ENCODE assay signal across 7 mouse cellular contexts in genomic region chr8:54076301-54076700, GRCm38 (mm10). TPM values are rescaled to one million over a fixed set of nuclear protein-coding genes. Genes with fewer than 3 reads are reported as not detected.
DNase-seq lines count a peak whose midpoint lies in the region; ATAC-seq and TF ChIP-seq lines count a peak whose summit lies in the region.

No protein-coding gene starts in this region.

- H3K36me3 ChIP-seq in C2C12 (ENCODE audit: control insufficient read depth, insufficient read depth) = no peaks in the 10 kb centered on the region
- no peaks in the 10 kb centered on the region for H3K36me3 ChIP-seq in ES-Bruce4 (ENCODE audit: control insufficient read depth, insufficient read depth, low read length, poor library complexity, severe bottlenecking)
- H3K36me3 ChIP-seq in hindbrain, embryonic 10.5 days = no peaks in the 10 kb centered on the region
- H3K36me3 ChIP-seq in liver, embryonic 15.5 days (replicated peaks) = no peaks in the 10 kb centered on the region

- no peak for TF ChIP-seq POLR2A in ES-Bruce4 (IDR thresholded peaks at IDR 0.05; ENCODE audit: insufficient read depth, low read length)

- H3K4me1 ChIP-seq in ES-Bruce4 (ENCODE audit: control insufficient read depth, insufficient read depth, low read length) = peaks cover 4% of the 10 kb centered on the region
- H3K4me1 ChIP-seq in hindbrain, embryonic 10.5 days (replicated peaks) = peaks cover 14% of the 10 kb centered on the region
- H3K4me1 ChIP-seq in liver, embryonic 15.5 days (replicated peaks) = no peaks in the 10 kb centered on the region

- TF ChIP-seq CTCF in C2C12 (IDR thresholded peaks at IDR 0.05; ENCODE audit: control insufficient read depth, insufficient read depth, insufficient read length) = no peak
- TF ChIP-seq CTCF in ES-Bruce4 (IDR thresholded peaks at IDR 0.05; ENCODE audit: low read depth, low read length) = no peak

- H3K27me3 ChIP-seq in C2C12 (ENCODE audit: control insufficient read depth, insufficient read depth, insufficient read length) = no peaks in the 10 kb centered on the region
- H3K27me3 ChIP-seq in ES-Bruce4 (ENCODE audit: control insufficient read depth, insufficient read depth, low read length, poor library complexity, severe bottlenecking) = no peaks in the 10 kb centered on the region; the same call in 1 of the 2 replicates
- H3K27me3 ChIP-seq in hindbrain, embryonic 10.5 days (ENCODE audit: insufficient read depth, poor library complexity, severe bottlenecking) = peaks cover 23% of the 10 kb centered on the region; the same call in 1 of the 2 replicates
- peaks cover 31% of the 10 kb centered on the region for H3K27me3 ChIP-seq in liver, embryonic 15.5 days

- H3K4me3 ChIP-seq in C2C12 (ENCODE audit: insufficient read depth, poor library complexity, severe bottlenecking) = peak overlapping the region; percentile 67
- no peak overlapping the region for H3K4me3 ChIP-seq in ES-Bruce4 (ENCODE audit: low read depth, low read length)
- peak overlapping the region; percentile 76 for H3K4me3 ChIP-seq in hindbrain, embryonic 10.5 days
- peak overlapping the region; percentile 59 for H3K4me3 ChIP-seq in liver, embryonic 15.5 days (replicated peaks)

- WGBS in hindbrain, embryonic 10.5 days = 47% methylated on average over 1 of the region's 1 CpGs
- 50% methylated on average over 1 of the region's 1 CpGs for WGBS in liver, embryonic 15.5 days (ENCODE audit: insufficient replicate concordance)

- no peak overlapping the region for H3ac ChIP-seq in C2C12 (ENCODE audit: control insufficient read depth, insufficient read length, low read depth)

- H3K79me3 ChIP-seq in C2C12 (ENCODE audit: low read depth) = peaks cover 31% of the 10 kb centered on the region

- H3K27ac ChIP-seq in ES-Bruce4 (ENCODE audit: insufficient read depth, low read length) = peak overlapping the region; percentile 89
- no peak overlapping the region for H3K27ac ChIP-seq in hindbrain, embryonic 10.5 days
- no peak overlapping the region for H3K27ac ChIP-seq in liver, embryonic 15.5 days (replicated peaks)

- peak overlapping the region; percentile 59 for H3K4me2 ChIP-seq in liver, embryonic 15.5 days

- no peak for ATAC-seq in liver, embryonic 15.5 days (ENCODE audit: insufficient read depth)

- no peak for DNase-seq in hindbrain, embryonic 10.5 days (ENCODE audit: low spot score)
- no peak for DNase-seq in adrenal gland, postnatal 14 days
- DNase-seq in right cerebral cortex, postnatal 14 days = no peak
- no peak for DNase-seq in cerebellum, adult 18-20 months

- H3K9me3 ChIP-seq in ES-Bruce4 (replicated peaks; ENCODE audit: control insufficient read depth, insufficient read depth, low read length, poor library complexity, severe bottlenecking) = no peaks in the 10 kb centered on the region
- no peaks in the 10 kb centered on the region for H3K9me3 ChIP-seq in hindbrain, embryonic 10.5 days
- H3K9me3 ChIP-seq in liver, embryonic 15.5 days (replicated peaks) = no peaks in the 10 kb centered on the region

- no peak overlapping the region for H3K9ac ChIP-seq in ES-Bruce4 (ENCODE audit: low read depth, poor library complexity, severe bottlenecking)
- H3K9ac ChIP-seq in liver, embryonic 15.5 days = no peak overlapping the region

- peaks cover 42% of the 10 kb centered on the region for H3K79me2 ChIP-seq in C2C12 (ENCODE audit: control insufficient read depth, insufficient read depth)

- TF ChIP-seq EP300 in ES-Bruce4 (IDR thresholded peaks at IDR 0.05; ENCODE audit: insufficient read depth, low read depth, low read length) = peak; percentile 86

TF ChIP-seq in C2C12, 6 proteins besides CTCF, POLR2A, EP300 and RAD21:
- no peak for TF ChIP-seq MYOG (IDR thresholded peaks at IDR 0.05; ENCODE audit: control insufficient read depth, extremely low read depth, insufficient read length)
- TF ChIP-seq MYOD1 (IDR thresholded peaks at IDR 0.05; ENCODE audit: control insufficient read depth, insufficient read length, low read depth) = no peak
- no peak for TF ChIP-seq CEBPB (IDR thresholded peaks at IDR 0.05; ENCODE audit: low read depth)
- no peak for TF ChIP-seq USF1 (IDR thresholded peaks at IDR 0.05; ENCODE audit: low read depth)
- TF ChIP-seq FOSL1 (IDR thresholded peaks at IDR 0.05; ENCODE audit: insufficient read depth, low read length, poor library complexity, severe bottlenecking) = no peak
- TF ChIP-seq MAX (IDR thresholded peaks at IDR 0.05) = no peak
TF ChIP-seq in C2C12: peak in this region for 0.

RNA-seq across cellular contexts. Expression of gene Vegfc, which starts 1.1 kb away (rescaled TPM):
- polyA plus RNA-seq in C2C12 (2012; fragmentation: generic; extraction: Trizol) (20.4 TPM), ES-Bruce4 (2011; ENCODE audit: insufficient read depth, insufficient read length, low read depth, missing spikeins) (0.46 and 0.73 TPM in 2 replicates)
- 6.3 and 6.8 TPM in 2 replicates for polyA plus RNA-seq in hindbrain, embryonic 10.5 days (2016; fragmentation: Nextera tagmentation; extraction: Ambion mirVana)
- polyA plus RNA-seq in liver, embryonic 15.5 days (2015; fragmentation: Nextera tagmentation; extraction: Ambion mirVana) = 1.8 and 2.0 TPM in 2 replicates
- 7.1 and 7.9 TPM in 2 replicates for total RNA-seq in adrenal gland, postnatal 14 days (2021)
